Mouse (Mus musculus) G1E (cell line): ENCODE results near the gene Eif3a.

Experiments
- CTCF ChIP-seq: IDR thresholded peaks from 2 replicates; pipeline ENCODE4 v1.5.1; 2012; ENCODE audit warnings: low read depth, low read length, inconsistent platforms, mixed read lengths
- GATA1 ChIP-seq: IDR thresholded peaks from 2 replicates; pipeline ENCODE4 v1.6.1; 2012; ENCODE audit warnings: borderline replicate concordance, low read length, inconsistent platforms, mixed read lengths

DNA sequence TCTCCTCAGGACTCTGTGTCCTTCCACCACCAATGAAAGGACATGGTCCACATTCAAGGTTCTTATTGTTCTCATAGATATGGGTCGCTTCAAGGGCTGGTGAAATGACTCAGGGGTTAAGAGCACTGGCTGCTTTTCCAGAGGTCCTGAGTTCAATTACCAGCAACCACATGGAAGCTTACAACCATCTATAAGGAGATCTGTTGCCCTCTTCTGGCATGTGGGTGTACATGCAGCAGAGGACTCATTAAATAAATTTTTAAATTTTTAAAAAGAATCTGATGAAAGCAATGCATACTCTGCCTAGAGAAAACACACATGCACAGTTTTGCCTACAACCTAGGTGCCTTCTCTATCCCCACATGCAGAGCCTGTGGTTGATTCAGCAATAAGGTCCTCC is 49.9 kb downstream of the Eif3a start:
- TF ChIP-seq CTCF (no peak), GATA1 (no peak)
